Mouse (Mus musculus): Measurements from ENCODE around the gene Ly6c2.
A peak's percentile ranks its signal among the peaks of the same experiment; 100 is the strongest.
"Not testable (repeated sequence)": the region's sequence is repeated elsewhere in the genome, so short reads cannot be mapped to it uniquely, and the experiment has no call there.

Ly6c2 gene

GRCm38 (mm10) chr15:75111861-75112630 is at the start of gene Ly6c2:
TSS of gene Ly6c2 (minus strand) at chr15:75111970.
- not testable (repeated sequence) for DNase-seq (ENCODE audit: low spot score)

DNA sequence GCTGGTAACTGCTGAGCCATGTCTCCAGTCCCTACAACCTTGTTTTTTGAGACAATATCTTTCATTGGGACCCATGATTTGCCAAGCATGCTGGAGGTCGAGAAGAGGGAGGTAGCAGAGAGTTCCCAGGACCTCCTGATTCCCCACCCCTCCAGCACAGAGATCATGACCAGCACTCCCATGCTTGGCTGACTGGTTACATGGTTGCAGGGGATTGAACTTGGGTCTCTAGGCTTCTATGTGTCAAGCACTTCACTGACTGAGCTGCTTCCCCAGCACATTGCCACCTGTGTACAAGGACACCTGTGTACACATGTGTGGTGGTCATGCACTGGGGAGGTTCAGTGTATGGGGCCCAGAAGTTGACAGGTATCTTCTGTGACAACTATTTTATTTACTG is 45.9 kb upstream of the Ly6c2 start:
- DNase-seq (ENCODE audit: low spot score) = no peak

- DNase-seq (ENCODE audit: low spot score) = no peak
These were observed 43.2 kb upstream of the Ly6c2 start, which contains the start of gene Ly6g for GRCm38 (mm10) chr15:75154940-75155339. TSS of gene Ly6g (plus strand) at chr15:75155240.

DNA sequence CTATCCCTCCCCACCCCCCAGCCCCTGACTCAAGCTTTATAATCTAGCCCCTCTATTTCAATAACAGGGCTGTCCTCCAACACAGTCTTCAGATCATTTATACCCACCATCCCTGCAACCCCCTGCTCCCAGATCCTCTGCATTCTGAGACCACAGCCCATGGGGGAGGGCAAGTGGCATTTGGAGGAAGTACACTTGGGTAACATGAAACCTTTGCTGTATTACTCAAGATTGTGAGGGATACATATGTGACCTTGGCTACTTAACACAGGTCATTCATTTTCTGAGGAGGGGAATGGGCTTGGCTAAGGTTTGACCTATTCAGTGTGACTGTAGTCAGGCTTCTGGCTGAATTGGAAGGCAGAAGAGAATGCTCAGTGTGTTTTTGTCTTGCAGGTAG is 41.3 kb upstream of the Ly6c2 start:
- no peak for DNase-seq (ENCODE audit: low spot score)

GRCm38 (mm10) chr15:75143735-75144134 is 32.0 kb upstream of the Ly6c2 start:
- DNase-seq (ENCODE audit: low spot score) = peak; percentile 15

GRCm38 (mm10) chr15:75141812-75142360 is 30.1 kb upstream of the Ly6c2 start:
- DNase-seq (ENCODE audit: low spot score) = not testable (repeated sequence)

DNA sequence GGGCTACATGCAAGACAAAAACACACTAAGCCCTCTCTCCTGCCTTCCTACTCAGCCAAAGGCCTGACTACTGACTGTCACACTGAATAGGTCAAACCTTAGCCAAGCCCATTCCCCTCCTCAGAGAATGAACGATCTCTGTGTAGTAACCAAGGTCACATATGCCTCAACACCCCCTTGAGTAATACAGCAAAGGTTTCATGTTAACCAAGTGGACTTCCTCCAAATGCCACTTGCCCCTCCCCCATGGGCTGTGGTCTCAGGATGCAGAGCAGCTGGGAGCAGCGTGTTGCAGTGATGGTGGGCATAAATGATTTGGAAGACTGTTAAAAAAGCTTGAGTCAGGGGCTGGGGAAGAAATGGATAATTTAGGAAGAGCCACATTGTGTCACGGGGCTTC is 26.0 kb upstream of the Ly6c2 start:
- not testable (repeated sequence) for DNase-seq (ENCODE audit: low spot score)

- not testable (repeated sequence) for DNase-seq (ENCODE audit: low spot score)
These were observed 23.5 kb upstream of the Ly6c2 start for GRCm38 (mm10) chr15:75135090-75135783.

DNA sequence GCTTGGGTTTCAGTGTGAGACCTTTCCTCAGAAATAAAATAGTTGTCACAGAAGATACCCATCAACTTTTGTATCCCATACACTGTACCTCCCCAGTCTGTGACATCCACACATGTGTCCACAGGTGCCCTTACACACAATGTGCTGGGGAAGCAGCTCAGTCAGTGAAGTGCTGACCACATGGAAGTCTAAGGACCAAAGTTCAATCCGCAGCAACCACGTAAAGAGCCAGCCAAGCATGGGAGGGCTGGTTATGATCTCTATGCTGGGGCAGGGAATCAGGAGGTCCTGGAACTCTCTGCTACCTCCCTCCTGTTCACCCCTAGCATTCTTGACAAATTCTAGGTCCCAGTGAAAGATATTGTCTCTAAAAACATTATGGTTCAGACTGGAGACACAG is 20.6 kb upstream of the Ly6c2 start:
- DNase-seq (ENCODE audit: low spot score) = peak; percentile 31

- peak; percentile 24 for DNase-seq (ENCODE audit: low spot score)
These were observed 8.3 kb upstream of the Ly6c2 start for GRCm38 (mm10) chr15:75120066-75120465.

- DNase-seq (ENCODE audit: low spot score) = not testable (repeated sequence)
These were observed 7.0 kb upstream of the Ly6c2 start for GRCm38 (mm10) chr15:75118742-75119141.

DNA sequence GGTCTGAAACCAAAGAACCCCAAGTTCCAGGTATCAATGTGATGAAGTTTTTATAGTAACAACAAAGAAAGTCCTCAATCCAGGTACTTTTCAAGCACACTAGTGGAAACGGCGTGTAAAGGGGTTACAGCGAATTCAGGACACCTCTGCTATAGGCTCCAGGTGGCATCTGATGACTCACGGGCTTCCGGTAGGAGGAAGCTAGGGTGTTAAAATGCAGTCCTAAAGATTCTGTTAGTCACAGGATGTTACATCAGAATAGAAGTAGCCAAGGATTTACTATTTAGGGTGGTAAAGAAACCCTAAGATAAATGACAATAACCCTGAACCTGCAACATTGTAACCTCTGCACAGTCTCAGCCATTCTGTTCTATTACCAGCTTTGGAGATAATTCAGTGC is 5.7 kb upstream of the Ly6c2 start:
- DNase-seq (ENCODE audit: low spot score) = not testable (repeated sequence)

DNA sequence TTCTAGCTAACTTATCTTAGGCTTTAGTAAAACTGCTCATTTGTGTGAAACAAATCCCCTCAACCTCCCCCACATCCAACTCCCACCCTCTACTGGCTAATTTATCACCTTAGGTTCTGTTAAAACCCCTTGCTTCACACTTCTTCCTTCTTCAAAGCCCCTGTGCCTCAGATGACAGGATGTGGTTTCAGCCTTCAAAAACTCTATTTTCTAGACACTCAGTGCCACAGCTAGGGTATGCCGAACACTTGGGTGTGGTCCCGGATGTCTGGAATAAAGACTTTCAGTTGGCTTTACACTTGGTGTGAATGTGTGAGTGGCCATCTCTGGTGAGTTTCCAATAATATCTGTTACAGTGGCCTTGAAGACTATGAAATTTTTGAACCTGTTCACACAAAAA is 4.8 kb upstream of the Ly6c2 start:
- DNase-seq (ENCODE audit: low spot score) = no peak

- DNase-seq (ENCODE audit: low spot score) = not testable (repeated sequence)
These were observed 1.3 kb downstream of the Ly6c2 start for GRCm38 (mm10) chr15:75110424-75110823.

- DNase-seq (ENCODE audit: low spot score) = peak; percentile 3
These were observed 12.5 kb downstream of the Ly6c2 start for GRCm38 (mm10) chr15:75099261-75099660.

DNA sequence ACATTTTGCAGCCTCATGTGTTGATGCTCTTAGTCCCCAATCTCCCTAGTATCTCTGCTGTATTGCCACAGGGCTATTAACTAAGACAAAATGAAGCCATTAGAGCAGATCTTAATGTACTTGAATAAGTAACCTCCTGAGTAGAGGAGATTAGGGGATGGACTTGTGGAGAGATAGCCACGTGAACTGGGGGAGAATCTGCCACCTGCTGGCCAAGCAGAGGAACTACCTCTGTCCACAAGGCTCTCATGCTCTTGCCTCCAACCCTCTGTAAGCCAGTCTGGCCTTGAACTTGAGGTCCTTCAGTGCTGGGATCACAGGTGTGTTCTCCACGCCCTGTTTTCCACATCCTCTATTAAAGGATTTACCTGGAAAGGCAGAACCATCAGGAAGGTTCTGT is 23.7 kb downstream of the Ly6c2 start:
- not testable (repeated sequence) for DNase-seq (ENCODE audit: low spot score)

DNA sequence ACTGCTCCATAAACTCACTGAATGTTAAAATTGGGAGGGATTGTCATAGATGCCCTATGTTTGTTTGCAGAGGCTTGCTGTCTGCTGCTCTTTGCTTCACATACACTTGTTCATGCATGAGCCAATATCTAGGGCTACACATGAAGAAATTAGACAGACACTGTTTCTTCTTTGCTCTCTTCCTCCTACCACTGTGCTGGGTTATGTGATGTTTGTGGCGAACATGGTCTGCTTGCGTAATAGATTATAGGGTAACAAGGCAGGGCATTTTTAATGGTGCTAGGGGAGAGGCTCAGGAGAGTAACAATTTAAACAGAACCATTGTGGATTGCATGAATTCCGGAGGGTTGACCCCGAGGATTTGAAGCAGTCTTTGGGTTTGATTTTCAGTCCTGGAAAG is 41.8 kb downstream of the Ly6c2 start:
- no peak for DNase-seq (ENCODE audit: low spot score)

DNA sequence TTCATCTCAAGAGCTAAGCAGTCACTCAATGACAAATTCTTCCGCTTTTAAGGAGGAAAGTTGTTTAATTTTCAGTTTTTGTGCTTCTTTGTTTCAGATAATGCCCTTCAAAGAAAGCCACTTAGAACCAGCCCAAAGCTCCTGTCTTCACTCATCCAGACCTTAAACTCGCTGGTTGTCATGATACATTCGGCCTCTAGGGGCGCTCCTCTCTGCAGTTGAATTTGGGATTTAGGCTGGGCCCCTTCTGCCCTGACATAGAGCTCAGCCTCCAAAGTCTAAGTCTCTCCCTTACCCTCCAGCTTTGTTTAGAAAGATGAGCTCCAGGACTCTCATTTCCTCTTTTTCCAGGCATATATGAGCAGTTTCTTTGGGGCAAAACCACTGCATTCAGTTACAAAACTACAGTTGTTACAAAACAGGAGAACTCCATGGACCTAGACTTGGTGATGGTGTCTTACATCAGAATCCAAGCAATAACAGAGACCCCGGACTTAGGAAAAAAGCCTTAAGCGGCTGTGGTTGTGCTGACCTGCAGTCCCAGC is 49.7 kb downstream of the Ly6c2 start:
- not testable (repeated sequence) for DNase-seq (ENCODE audit: low spot score)

- peak; percentile 13 for DNase-seq (ENCODE audit: low spot score)
These were observed 51.3 kb downstream of the Ly6c2 start for GRCm38 (mm10) chr15:75060505-75060904.
